Mouse (Mus musculus): ENCODE data around the gene Sh2b2.

GRCm38 (mm10) chr5:136217004-136217665 is 29.2 kb downstream of the Sh2b2 start:
- TF ChIP-seq USF1 (IDR thresholded peaks at IDR 0.05; ENCODE audit: low read depth) (no peak), POLR2A (IDR thresholded peaks at IDR 0.05; ENCODE audit: insufficient read length, low read depth) (no peak), MYOD1 (IDR thresholded peaks at IDR 0.05; ENCODE audit: control insufficient read depth in 1 of 3, insufficient read length in 2 of 3, low read depth in 2 of 3) (peak in 1 of 3 experiments; percentile 34), CEBPB (IDR thresholded peaks at IDR 0.05; ENCODE audit: insufficient read depth, poor library complexity, severe bottlenecking) (no peak), MAX (IDR thresholded peaks at IDR 0.05; ENCODE audit: low read depth) (no peak), E2F4 (IDR thresholded peaks at IDR 0.05; ENCODE audit: insufficient read depth) (no peak), MYOG (IDR thresholded peaks at IDR 0.05; ENCODE audit: control insufficient read depth in 1 of 3, insufficient read depth in 1 of 3, insufficient read length in 2 of 3, low read depth in 2 of 3) (no peak), TCF12 (IDR thresholded peaks at IDR 0.05; ENCODE audit: insufficient read depth, poor library complexity, severe bottlenecking) (no peak), POLR2AphosphoS2 (IDR thresholded peaks at IDR 0.05; ENCODE audit: insufficient read length, low read depth) (no peak), TCF3 (IDR thresholded peaks at IDR 0.05; ENCODE audit: insufficient read length, low read depth) (no peak), REST (IDR thresholded peaks at IDR 0.05; ENCODE audit: insufficient read depth, insufficient read length) (no peak)

Data from myocyte (in vitro differentiated cells).